Mouse (Mus musculus) forebrain, embryonic 12.5 days (tissue): ENCODE measurements around the gene Gm5767. TPM values are rescaled to one million over a fixed set of nuclear protein-coding genes. Genes with fewer than 3 reads are reported as not detected.

Experiments
- ATAC-seq: fragments of 200-750 bp; cut with Nextera tagmentation; 2 replicates; pipeline ENCODE4 v1.8.0; 2017; ENCODE audit warnings: moderate TSS enrichment; ENCODE audit not compliant: low FRiP score
- H3K27ac ChIP-seq: fragments of 300-500 bp; sonication (generic); 2 replicates; pipeline ENCODE4 v1.5.1; 2016; ENCODE audit warnings: mild to moderate bottlenecking
- H3K27me3 ChIP-seq: fragments of 300-500 bp; sonication (generic); 2 replicates; pipeline ENCODE4 v1.6.1; 2016; ENCODE audit warnings: mild to moderate bottlenecking
- H3K36me3 ChIP-seq: fragments of 300-500 bp; sonication (generic); replicated peaks from 2 replicates; pipeline ENCODE4 v1.6.1; 2016; ENCODE audit warnings: mild to moderate bottlenecking
- H3K4me1 ChIP-seq: fragments of 300-500 bp; sonication (generic); 2 replicates; pipeline ENCODE4 v1.6.1; 2016
- H3K4me2 ChIP-seq: fragments of 300-500 bp; sonication (generic); 2 replicates; pipeline ENCODE4 v1.6.1; 2016; ENCODE audit warnings: mild to moderate bottlenecking, moderate library complexity
- H3K4me3 ChIP-seq: fragments of 300-500 bp; sonication (generic); replicated peaks from 2 replicates; pipeline ENCODE4 v1.5.1; 2016; ENCODE audit warnings: mild to moderate bottlenecking
- H3K9ac ChIP-seq: fragments of 300-500 bp; sonication (generic); 2 replicates; pipeline ENCODE4 v1.6.1; 2016; ENCODE audit warnings: mild to moderate bottlenecking
- H3K9me3 ChIP-seq: fragments of 300-500 bp; sonication (generic); 2 replicates; pipeline ENCODE4 v1.6.1; 2016
- WGBS: fragments of 180-500 bp; shearing (Covaris S2); methylation state at CpG from one replicate; pipeline ENCODE4 v1.1.7; 2016; 5-methylcytosine and 5-hydroxymethylcytosine counted together
- polyA plus RNA-seq: library from polyadenylated mRNA; unstranded; fragments of >200 nt; fragmentation: Nextera tagmentation; extraction: Ambion mirVana; gene quantifications from 2 replicates; pipeline ENCODE4 v1.2.1, GENCODE M21; 2016

Gm5767 gene
- polyA plus RNA-seq, 1 experiment from 2014 or later: not detected

DNA sequence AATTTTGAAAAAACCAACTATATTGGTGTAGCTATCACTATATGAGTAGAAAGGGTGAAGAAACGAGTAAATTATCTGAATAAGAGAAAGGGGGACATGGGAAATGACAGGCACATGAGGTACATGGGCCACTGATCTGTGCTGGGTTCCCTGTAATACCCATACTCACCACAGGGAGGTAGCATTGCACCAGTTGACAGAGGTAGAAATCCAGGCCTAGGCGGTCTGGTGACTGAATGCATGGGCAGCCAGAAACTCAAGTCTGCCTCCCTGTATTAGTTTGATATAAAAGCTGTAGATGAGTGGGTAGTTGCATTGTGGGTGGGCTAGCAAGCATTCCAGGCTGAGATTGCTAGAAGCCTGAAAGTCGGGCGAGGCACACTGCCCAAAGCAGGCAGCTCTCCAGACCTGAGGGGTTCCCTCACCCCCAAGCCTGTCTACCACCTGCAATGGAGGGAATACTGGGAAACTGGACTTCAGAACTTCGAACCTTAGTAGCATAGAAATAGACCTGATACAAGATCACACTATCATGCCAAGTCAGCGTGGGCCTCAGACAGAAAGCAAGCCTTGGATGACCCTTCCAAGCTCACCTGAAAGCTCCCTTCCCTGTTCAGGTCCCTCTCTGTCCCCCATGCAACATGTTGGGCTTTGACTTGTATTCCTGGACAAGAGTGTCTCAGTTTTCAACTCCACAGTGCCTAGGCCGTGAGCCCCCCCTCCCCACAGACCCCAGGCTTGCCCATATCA lies 5.7 kb downstream of the Gm5767 start:
- no peak overlapping the region for H3K4me3 ChIP-seq
- H3K4me1 ChIP-seq: no peaks in the 10 kb centered on the region
- H3K27ac ChIP-seq: no peak overlapping the region
- H3K9ac ChIP-seq: no peak overlapping the region
- peak; percentile 64; the same call in 1 of the 2 replicates for ATAC-seq
- no peaks in the 10 kb centered on the region for H3K9me3 ChIP-seq
- no peak overlapping the region for H3K4me2 ChIP-seq
- WGBS: 62% methylated on average over 7 of the region's 7 CpGs
- H3K27me3 ChIP-seq: no peaks in the 10 kb centered on the region
- H3K36me3 ChIP-seq: peaks cover 53% of the 10 kb centered on the region

DNA sequence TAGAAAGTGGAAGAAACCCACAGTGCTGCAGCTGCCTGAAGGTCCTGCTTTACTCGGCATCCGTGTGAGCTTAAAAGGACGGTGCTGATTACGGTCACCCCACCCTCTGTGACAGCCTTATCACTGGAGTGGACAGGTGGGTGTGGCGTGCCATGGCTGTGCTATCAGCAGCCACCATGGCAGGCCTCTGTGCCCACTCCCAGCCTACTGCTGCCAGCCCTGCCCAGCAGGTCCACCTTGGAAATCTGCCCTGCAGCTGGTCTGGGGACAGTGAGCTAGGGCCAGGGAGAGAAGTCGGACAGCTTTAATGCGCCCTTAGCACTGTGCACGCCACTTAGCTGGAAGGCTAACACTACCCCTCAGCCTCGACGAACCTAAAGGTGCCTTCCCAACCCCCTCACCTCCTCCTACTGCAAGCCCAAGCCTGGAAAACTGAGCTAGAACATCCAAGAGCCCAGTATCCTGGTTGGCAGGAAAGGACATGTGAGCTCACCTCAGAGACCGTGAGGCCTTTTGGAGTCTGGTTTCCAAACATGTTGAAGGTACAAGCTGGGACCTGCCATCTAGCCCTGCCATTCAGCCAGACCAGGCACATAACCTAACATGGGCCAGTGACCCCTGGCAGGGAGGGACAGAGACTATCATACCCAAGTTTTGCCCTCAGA lies 6.4 kb downstream of the Gm5767 start:
- H3K9ac ChIP-seq: no peak overlapping the region
- H3K4me3 ChIP-seq: no peak overlapping the region
- no peaks in the 10 kb centered on the region for H3K27me3 ChIP-seq
- peaks cover 60% of the 10 kb centered on the region for H3K36me3 ChIP-seq
- no peaks in the 10 kb centered on the region for H3K4me1 ChIP-seq
- H3K4me2 ChIP-seq: no peak overlapping the region
- no peaks in the 10 kb centered on the region for H3K9me3 ChIP-seq
- ATAC-seq: peak; percentile 47; the same call in 1 of the 2 replicates
- H3K27ac ChIP-seq: no peak overlapping the region
- whole genome bisulfite sequencing: 83% methylated on average over 11 of the region's 11 CpGs

DNA sequence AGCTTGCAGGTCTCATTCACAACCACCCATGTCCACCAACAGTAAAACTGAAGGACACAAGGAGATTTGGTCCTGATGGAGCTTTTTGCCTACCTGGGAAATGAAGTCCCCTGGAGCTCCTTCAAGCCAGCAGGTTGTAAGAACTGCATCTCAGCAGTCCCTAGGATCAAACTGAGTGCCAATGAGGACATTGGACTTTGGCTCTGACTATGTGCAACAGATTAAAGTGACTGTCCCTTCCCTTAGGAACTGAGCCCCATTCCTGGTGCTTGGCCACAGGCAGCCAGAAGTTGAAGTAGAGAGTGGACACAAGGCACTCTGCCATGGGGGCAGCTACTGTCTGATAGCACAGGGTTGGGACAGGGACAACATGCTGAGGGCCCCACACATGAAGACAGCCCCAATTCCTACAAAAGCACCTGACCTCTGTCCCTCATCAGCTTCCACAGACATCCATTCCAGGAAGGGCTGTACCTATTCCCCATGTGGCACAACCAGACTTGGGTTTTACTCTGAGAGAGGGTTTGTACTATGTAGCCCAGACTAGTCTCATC lies 7.1 kb downstream of the Gm5767 start:
- Histone ChIP-seq H3K4me2 (no peak overlapping the region), H3K9me3 (no peaks in the 10 kb centered on the region), H3K27ac (no peak overlapping the region), H3K4me1 (no peaks in the 10 kb centered on the region), H3K36me3 (peaks cover 67% of the 10 kb centered on the region), H3K9ac (no peak overlapping the region), H3K27me3 (no peaks in the 10 kb centered on the region), H3K4me3 (no peak overlapping the region)
- no peak for ATAC-seq

DNA sequence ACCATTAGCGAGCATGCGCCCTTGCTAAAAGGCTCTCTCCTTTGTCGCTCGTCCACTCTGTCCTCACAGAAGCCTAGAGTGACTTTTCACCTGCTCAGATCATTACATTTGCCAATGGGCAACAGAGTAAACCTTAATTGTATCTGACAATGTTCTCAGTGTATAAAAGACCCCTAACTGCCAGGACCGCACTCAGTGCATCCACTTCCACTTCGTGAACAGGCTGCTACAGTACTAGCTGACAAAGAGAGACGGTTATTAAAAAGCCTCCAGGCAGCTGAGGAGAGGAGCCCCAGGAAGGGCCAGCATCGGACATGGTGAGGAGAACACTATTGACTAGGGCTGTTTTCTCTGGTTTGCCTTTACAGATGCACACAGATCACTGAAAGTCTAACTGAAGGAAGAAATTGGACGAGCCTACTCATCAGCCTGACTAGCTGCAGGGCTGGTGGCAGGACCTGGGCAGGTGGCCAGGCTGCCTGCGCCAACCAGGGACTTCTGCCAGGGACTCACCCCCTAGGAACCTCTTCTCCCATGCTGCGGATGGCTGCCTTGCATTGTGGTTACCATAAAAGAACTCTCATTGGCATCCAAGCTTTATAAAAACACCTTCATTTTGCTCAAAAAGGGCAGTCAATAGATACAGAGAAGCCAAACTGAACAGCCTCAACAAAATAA lies 9.5 kb downstream of the Gm5767 start:
- ATAC-seq: no peak
- H3K36me3 ChIP-seq: peaks cover 87% of the 10 kb centered on the region
- 89% methylated on average over 11 of the region's 11 CpGs for WGBS

DNA sequence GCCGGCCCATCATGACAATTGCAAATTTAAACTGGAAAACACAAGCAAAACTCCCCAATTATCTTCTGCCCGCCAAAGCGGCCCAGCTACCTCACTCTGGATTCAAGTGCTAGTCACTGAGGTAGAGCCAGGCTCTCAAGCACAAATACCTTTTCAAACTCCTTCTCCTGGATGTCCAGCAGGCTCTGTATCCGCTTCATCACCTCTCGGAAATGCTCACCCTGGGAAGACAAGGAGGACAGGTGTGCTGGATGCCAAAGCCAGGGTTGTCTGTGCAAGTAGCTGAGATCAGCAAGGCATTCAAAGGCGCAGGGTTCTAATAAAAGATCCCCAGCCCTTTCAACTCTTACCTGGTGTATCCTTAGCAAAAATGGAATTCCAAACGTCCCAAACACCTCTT lies 10.6 kb downstream of the Gm5767 start:
- H3K27me3 ChIP-seq: no peaks in the 10 kb centered on the region
- H3K4me2 ChIP-seq: no peak overlapping the region
- no peak for ATAC-seq
- H3K9me3 ChIP-seq: no peaks in the 10 kb centered on the region
- WGBS: 93% methylated on average over 7 of the region's 7 CpGs
- no peaks in the 10 kb centered on the region for H3K4me1 ChIP-seq
- no peak overlapping the region for H3K4me3 ChIP-seq
- H3K9ac ChIP-seq: no peak overlapping the region
- H3K27ac ChIP-seq: no peak overlapping the region
- H3K36me3 ChIP-seq: peaks cover 91% of the 10 kb centered on the region

More for the DNA sequence above, 9.5 kb downstream of the Gm5767 start:
- no peaks in the 10 kb centered on the region for H3K9me3 ChIP-seq
- no peaks in the 10 kb centered on the region for H3K4me1 ChIP-seq
- no peak overlapping the region for H3K4me2 ChIP-seq
- H3K27me3 ChIP-seq: no peaks in the 10 kb centered on the region
- H3K4me3 ChIP-seq: no peak overlapping the region
- no peak overlapping the region for H3K9ac ChIP-seq
- no peak overlapping the region for H3K27ac ChIP-seq

DNA sequence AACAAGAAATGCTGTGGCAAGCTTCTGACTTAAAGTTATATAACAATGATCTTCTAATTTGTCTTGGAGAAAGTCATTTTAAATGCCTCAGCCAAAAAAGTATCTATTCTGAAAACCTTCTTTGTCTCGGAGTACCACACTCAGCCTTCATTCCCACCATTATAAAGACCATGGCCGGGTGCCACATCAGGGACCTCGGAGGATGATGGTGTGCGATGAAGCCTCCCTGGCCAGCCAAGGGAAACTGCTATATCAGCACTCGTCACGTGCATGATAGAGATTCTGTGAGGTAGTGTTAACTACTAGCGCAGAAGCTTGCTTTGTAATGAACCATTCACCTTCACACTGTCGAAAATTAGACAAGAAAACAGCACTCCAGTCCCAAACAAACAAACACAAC lies 19.0 kb downstream of the Gm5767 start:
- no peaks in the 10 kb centered on the region for H3K4me1 ChIP-seq
- WGBS: 91% methylated on average over 8 of the region's 8 CpGs
- no peak for ATAC-seq
- H3K4me2 ChIP-seq: no peak overlapping the region
- no peak overlapping the region for H3K4me3 ChIP-seq
- H3K27ac ChIP-seq: no peak overlapping the region
- H3K9ac ChIP-seq: no peak overlapping the region
- no peaks in the 10 kb centered on the region for H3K27me3 ChIP-seq
- H3K9me3 ChIP-seq: no peaks in the 10 kb centered on the region
- peaks cover 94% of the 10 kb centered on the region for H3K36me3 ChIP-seq

DNA sequence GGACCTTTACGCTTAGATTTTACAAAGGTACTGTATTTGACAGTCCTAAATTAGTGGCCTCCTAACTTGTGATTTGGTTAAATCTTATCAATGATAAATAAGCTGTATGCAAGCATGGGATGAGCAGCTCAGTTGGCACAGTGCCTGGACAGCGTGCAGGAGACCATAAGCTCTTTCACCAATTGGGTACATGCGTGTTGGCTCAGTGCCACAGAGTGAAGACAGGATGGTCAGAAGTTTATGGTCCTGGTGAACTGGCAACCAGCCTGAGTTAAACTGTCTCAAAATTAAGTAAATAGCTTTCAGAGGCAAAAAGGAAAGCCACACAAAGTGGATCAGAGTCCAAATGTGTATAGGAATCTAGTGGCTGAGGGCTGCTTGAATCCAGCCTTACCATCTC lies 20.0 kb downstream of the Gm5767 start:
- Histone ChIP-seq H3K9me3 (no peaks in the 10 kb centered on the region), H3K4me2 (no peak overlapping the region), H3K4me1 (no peaks in the 10 kb centered on the region), H3K9ac (no peak overlapping the region), H3K36me3 (peaks cover 91% of the 10 kb centered on the region), H3K4me3 (no peak overlapping the region), H3K27ac (no peak overlapping the region), H3K27me3 (no peaks in the 10 kb centered on the region)
- WGBS: 91% methylated on average over 3 of the region's 3 CpGs
- no peak for ATAC-seq

DNA sequence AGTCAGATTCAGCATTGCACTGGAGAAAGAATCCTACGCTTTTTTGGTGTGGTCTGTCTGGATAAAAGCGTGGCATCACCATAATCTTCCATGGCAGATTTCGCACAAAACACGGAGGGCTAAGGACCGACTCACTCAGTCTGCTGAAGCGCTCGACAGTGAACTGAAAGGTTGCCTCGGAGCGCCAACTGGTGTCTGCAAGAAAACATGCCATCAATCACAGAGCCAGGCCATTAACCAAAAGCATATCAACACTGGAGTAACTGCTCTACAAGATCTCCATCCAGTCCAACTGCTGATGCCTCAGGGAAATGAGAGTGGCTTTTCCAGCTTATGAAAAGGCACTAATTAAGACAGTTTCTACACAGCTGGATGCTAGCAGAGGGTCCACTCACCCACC lies 31.4 kb downstream of the Gm5767 start:
- H3K27me3 ChIP-seq: no peaks in the 10 kb centered on the region
- peaks cover 87% of the 10 kb centered on the region for H3K36me3 ChIP-seq
- ATAC-seq: no peak
- no peak overlapping the region for H3K9ac ChIP-seq
- H3K4me3 ChIP-seq: no peak overlapping the region
- H3K9me3 ChIP-seq: no peaks in the 10 kb centered on the region
- no peak overlapping the region for H3K4me2 ChIP-seq
- WGBS: 78% methylated on average over 9 of the region's 9 CpGs
- no peak overlapping the region for H3K27ac ChIP-seq
- H3K4me1 ChIP-seq: no peaks in the 10 kb centered on the region

DNA sequence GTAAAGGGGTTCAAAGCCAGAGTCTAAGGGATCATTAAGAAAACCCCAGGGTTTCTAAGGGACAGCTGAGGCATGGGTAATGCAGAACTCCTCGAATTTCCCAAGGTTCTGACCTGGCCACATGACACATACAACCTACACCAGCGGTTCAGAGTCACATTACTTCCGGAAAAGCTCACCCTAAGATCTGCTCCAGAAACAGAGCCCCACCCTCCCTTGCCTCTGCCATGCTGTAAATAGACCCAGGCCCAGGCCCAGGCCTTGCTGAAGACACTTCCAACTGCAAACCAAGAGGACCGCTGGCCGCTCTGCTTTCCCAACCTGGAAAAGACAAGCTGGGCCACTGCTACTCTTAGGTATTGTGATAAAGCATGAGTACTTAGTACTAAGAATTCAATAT lies 34.3 kb downstream of the Gm5767 start:
- H3K4me3 ChIP-seq: no peak overlapping the region
- peaks cover 59% of the 10 kb centered on the region for H3K36me3 ChIP-seq
- no peak overlapping the region for H3K9ac ChIP-seq
- ATAC-seq: no peak
- H3K4me2 ChIP-seq: no peak overlapping the region
- no peaks in the 10 kb centered on the region for H3K27me3 ChIP-seq
- no peak overlapping the region for H3K27ac ChIP-seq
- H3K9me3 ChIP-seq: no peaks in the 10 kb centered on the region
- H3K4me1 ChIP-seq: peaks cover 8% of the 10 kb centered on the region
- 87% methylated on average over 5 of the region's 5 CpGs for WGBS

DNA sequence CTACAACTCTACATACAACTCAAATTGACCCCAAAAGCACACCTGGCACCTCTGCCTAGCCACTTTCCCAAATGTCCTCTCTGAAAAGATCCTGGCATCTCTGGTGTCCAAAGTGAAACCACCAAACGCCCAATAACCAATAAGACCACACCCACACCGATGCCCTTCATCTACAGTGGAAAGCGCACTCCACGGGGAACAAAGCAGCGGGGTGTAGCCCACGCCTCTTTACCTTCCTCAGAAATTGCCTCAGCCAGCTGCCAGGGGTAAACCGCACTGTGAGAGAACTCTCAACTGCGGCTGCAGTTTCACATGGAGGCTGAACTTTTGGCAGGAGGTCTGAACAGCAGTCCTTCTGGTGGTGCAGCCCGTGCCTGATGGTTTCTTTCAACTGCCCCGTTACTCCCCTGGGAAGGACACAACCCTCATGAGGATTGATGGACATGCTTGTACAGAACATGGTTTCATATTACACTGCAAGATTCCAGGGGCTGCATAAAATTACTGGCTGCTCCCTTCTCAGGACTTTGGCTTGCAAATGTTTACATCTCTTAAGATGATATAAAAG lies 35.0 kb downstream of the Gm5767 start:
- Histone ChIP-seq H3K9me3 (no peaks in the 10 kb centered on the region), H3K27ac (no peak overlapping the region), H3K36me3 (peaks cover 51% of the 10 kb centered on the region), H3K4me1 (peaks cover 8% of the 10 kb centered on the region), H3K9ac (no peak overlapping the region), H3K4me2 (no peak overlapping the region), H3K4me3 (no peak overlapping the region), H3K27me3 (no peaks in the 10 kb centered on the region)
- no peak for ATAC-seq
- WGBS: 83% methylated on average over 10 of the region's 10 CpGs

DNA sequence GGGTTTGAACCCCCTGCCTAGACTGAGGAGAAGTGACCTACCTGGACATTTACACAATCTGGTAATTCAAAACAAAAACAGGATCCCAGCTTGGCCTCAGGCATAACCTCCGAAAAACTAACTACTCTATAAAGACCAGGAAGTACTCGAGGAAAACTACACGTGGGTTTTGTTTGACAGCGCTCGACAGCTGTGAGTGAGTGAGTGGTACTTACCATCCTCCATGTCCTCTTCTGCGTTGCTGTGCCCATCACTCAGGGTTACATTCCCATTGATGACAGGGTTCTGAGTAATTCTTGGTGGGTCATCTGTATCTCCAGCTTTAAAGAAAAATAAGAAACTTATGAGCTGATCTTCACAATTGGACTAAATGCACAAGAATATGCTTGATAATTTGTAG lies 35.7 kb downstream of the Gm5767 start:
- WGBS: 80% methylated on average over 6 of the region's 6 CpGs
- peaks cover 8% of the 10 kb centered on the region for H3K4me1 ChIP-seq
- no peaks in the 10 kb centered on the region for H3K9me3 ChIP-seq
- H3K4me2 ChIP-seq: no peak overlapping the region
- no peak overlapping the region for H3K4me3 ChIP-seq
- no peak for ATAC-seq
- H3K27ac ChIP-seq: no peak overlapping the region
- no peaks in the 10 kb centered on the region for H3K27me3 ChIP-seq
- H3K36me3 ChIP-seq: peaks cover 44% of the 10 kb centered on the region
- no peak overlapping the region for H3K9ac ChIP-seq

DNA sequence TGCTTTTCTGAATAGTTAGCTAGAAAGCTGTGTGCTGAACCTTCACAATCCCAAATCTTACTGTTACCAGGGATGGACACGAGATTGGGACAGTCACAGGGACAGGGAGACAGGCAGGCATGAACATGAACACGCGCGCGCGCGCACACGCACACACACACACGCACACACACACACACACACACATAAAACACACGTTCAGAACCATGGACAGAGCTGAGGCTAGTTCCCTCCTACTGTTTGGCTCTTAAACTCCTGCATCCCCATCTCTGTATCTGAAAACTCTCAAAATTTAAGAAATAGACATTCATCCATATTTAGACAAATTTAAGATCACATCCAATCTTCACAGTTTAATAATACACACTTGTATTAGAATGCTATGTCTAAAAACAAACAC lies 37.2 kb downstream of the Gm5767 start:
- no peaks in the 10 kb centered on the region for H3K27me3 ChIP-seq
- H3K4me1 ChIP-seq: peaks cover 8% of the 10 kb centered on the region
- no peaks in the 10 kb centered on the region for H3K9me3 ChIP-seq
- no peak overlapping the region for H3K4me3 ChIP-seq
- no peak overlapping the region for H3K9ac ChIP-seq
- 93% methylated on average over 10 of the region's 10 CpGs for WGBS
- H3K36me3 ChIP-seq: peaks cover 30% of the 10 kb centered on the region
- no peak overlapping the region for H3K4me2 ChIP-seq
- no peak for ATAC-seq
- no peak overlapping the region for H3K27ac ChIP-seq
